Mouse (Mus musculus) kidney, postnatal 0 days (tissue): ENCODE data around the gene Jph3. TPM values are rescaled to one million over a fixed set of nuclear protein-coding genes. Genes with fewer than 3 reads are reported as not detected.
A peak's percentile ranks its signal among the peaks of the same experiment; 100 is the strongest.

ENCODE experiments used
- ATAC-seq: fragments of 200-750 bp; cut with Nextera tagmentation; replicated peaks from 2 replicates; pipeline ENCODE4 v1.8.0; 2017; ENCODE audit warnings: low read depth, moderate number of reproducible peaks, moderate TSS enrichment, moderate library complexity; ENCODE audit not compliant: low FRiP score
- DNase-seq: peaks from one replicate; pipeline ENCODE4 v3.0.0-alpha.2; 2016; ENCODE audit warnings: low spot score
- H3K27ac ChIP-seq: fragments of 300-500 bp; sonication (generic); 2 replicates; pipeline ENCODE4 v1.5.1; 2014; ENCODE audit warnings: mild to moderate bottlenecking
- H3K27me3 ChIP-seq: fragments of 300-500 bp; sonication (generic); 2 replicates; pipeline ENCODE4 v1.6.1; 2014; ENCODE audit warnings: low read length, mixed read lengths; ENCODE audit not compliant: insufficient read depth
- H3K36me3 ChIP-seq: fragments of 300-500 bp; sonication (generic); 2 replicates; pipeline ENCODE4 v1.6.1; 2014; ENCODE audit warnings: low read length, mixed read lengths; ENCODE audit not compliant: insufficient read depth
- H3K4me1 ChIP-seq: fragments of 300-500 bp; sonication (generic); replicated peaks from 2 replicates; pipeline ENCODE4 v1.6.1; 2014; ENCODE audit warnings: antibody characterized with exemption, low read length, mixed read lengths; ENCODE audit not compliant: insufficient read depth
- H3K4me2 ChIP-seq: fragments of 300-500 bp; sonication (generic); 2 replicates; pipeline ENCODE4 v1.6.1; 2014; ENCODE audit warnings: mild to moderate bottlenecking, low read length, moderate library complexity, mixed read lengths
- H3K4me3 ChIP-seq: fragments of 300-500 bp; sonication (generic); replicated peaks from 2 replicates; pipeline ENCODE4 v1.5.1; 2014; ENCODE audit warnings: low read depth, low read length
- H3K9ac ChIP-seq: fragments of 300-500 bp; sonication (generic); 2 replicates; pipeline ENCODE4 v1.6.1; 2014; ENCODE audit warnings: low read depth, low read length
- H3K9me3 ChIP-seq: fragments of 300-500 bp; sonication (generic); replicated peaks from 2 replicates; pipeline ENCODE4 v1.6.1; 2016; ENCODE audit warnings: low read length, inconsistent platforms, mixed read lengths
- CTCF ChIP-seq: IDR thresholded peaks from 2 replicates; pipeline ENCODE4 v1.5.1; 2016; ENCODE audit warnings: antibody characterized with exemption, low read depth, mild to moderate bottlenecking, moderate library complexity
- WGBS: fragments of 180-500 bp; shearing (Covaris S2); extraction: QIAGEN DNeasy Blood & Tissue Kit; methylation state at CpG from one replicate; pipeline ENCODE4 v1.1.7; 2014; 5-methylcytosine and 5-hydroxymethylcytosine counted together
- polyA plus RNA-seq: library from polyadenylated mRNA; unstranded; fragments of >200 nt; fragmentation: Nextera tagmentation; extraction: Ambion mirVana; gene quantifications from 2 replicates; pipeline ENCODE4 v1.2.1, GENCODE M21; 2015

Jph3 gene
- polyA plus RNA-seq, 1 experiment from 2014 or later: 0.41 TPM

- H3K4me2 ChIP-seq: peak overlapping the region; percentile 91
- H3K9me3 ChIP-seq: no peaks in the 10 kb centered on the region
- 0 out of 2 replicates have a peak overlapping the region, but pooled peaks have one; percentile 50 for H3K27ac ChIP-seq
- peak overlapping the region; percentile 87 for H3K9ac ChIP-seq
- ATAC-seq (no peak), DNase-seq (no peak)
- H3K36me3 ChIP-seq: no peaks in the 10 kb centered on the region
- H3K27me3 ChIP-seq: no peaks in the 10 kb centered on the region
- no peak for TF ChIP-seq CTCF
- peak overlapping the region; percentile 74 for H3K4me3 ChIP-seq
- 34% methylated on average over 10 of the region's 10 CpGs for WGBS
- peaks cover 13% of the 10 kb centered on the region for H3K4me1 ChIP-seq
Measured at GRCm38 (mm10) chr8:121828376-121829023, 99.1 kb downstream of the Jph3 start.

GRCm38 (mm10) chr8:121829048-121829776, 99.8 kb downstream of the Jph3 start, which contains the start of gene Klhdc4:
Gene Klhdc4 (minus strand): TSS chr8:121829569.
- Histone ChIP-seq H3K36me3 (no peaks in the 10 kb centered on the region), H3K27me3 (no peaks in the 10 kb centered on the region), H3K9ac (peak within 1 kb of the TSS; percentile 87), H3K27ac (peak within 1 kb of the TSS; percentile 50; the same call in 1 of the 2 replicates), H3K9me3 (no peaks in the 10 kb centered on the region), H3K4me1 (peaks cover 13% of the 10 kb centered on the region), H3K4me2 (peak within 1 kb of the TSS; percentile 91), H3K4me3 (peak within 1 kb of the TSS; percentile 74)
- ATAC-seq (peak; percentile 99), DNase-seq (peak; percentile 91)
- under 1% methylated on average over 68 of the region's 68 CpGs for WGBS
- TF ChIP-seq CTCF: no peak

- Histone ChIP-seq H3K36me3 (no peaks in the 10 kb centered on the region), H3K27ac (peak overlapping the region; percentile 47; the same call in 1 of the 2 replicates), H3K27me3 (no peaks in the 10 kb centered on the region), H3K4me1 (peaks cover 13% of the 10 kb centered on the region), H3K9ac (peak overlapping the region; percentile 87), H3K4me2 (peak overlapping the region; percentile 91), H3K9me3 (no peaks in the 10 kb centered on the region), H3K4me3 (peak overlapping the region; percentile 74)
- ATAC-seq (peak; percentile 80; the same call in 1 of the 2 replicates), DNase-seq (peak; percentile 31)
- TF ChIP-seq CTCF: no peak
- WGBS: 19% methylated on average over 18 of the region's 18 CpGs
Measured at GRCm38 (mm10) chr8:121829777-121830362, 100.4 kb downstream of the Jph3 start.

- Histone ChIP-seq H3K27ac (no peak overlapping the region), H3K27me3 (no peaks in the 10 kb centered on the region), H3K9ac (no peak overlapping the region), H3K4me2 (no peak overlapping the region), H3K36me3 (no peaks in the 10 kb centered on the region), H3K4me1 (peaks cover 13% of the 10 kb centered on the region), H3K4me3 (no peak overlapping the region), H3K9me3 (no peaks in the 10 kb centered on the region)
- DNase-seq (no peak), ATAC-seq (no peak)
- WGBS: 80% methylated on average over 2 of the region's 2 CpGs
- no peak for TF ChIP-seq CTCF
Measured at GRCm38 (mm10) chr8:121832061-121832460, 102.6 kb downstream of the Jph3 start.

GRCm38 (mm10) chr8:121832503-121832902, 103.1 kb downstream of the Jph3 start:
- H3K4me3 ChIP-seq: no peak overlapping the region
- H3K9ac ChIP-seq: no peak overlapping the region
- no peaks in the 10 kb centered on the region for H3K36me3 ChIP-seq
- WGBS: 14% methylated on average over 6 of the region's 6 CpGs
- H3K4me2 ChIP-seq: no peak overlapping the region
- no peaks in the 10 kb centered on the region for H3K9me3 ChIP-seq
- peak; percentile 86 for DNase-seq
- TF ChIP-seq CTCF: peak; percentile 75
- H3K4me1 ChIP-seq: peaks cover 13% of the 10 kb centered on the region
- H3K27ac ChIP-seq: no peak overlapping the region
- no peaks in the 10 kb centered on the region for H3K27me3 ChIP-seq
- no peak for ATAC-seq

DNA sequence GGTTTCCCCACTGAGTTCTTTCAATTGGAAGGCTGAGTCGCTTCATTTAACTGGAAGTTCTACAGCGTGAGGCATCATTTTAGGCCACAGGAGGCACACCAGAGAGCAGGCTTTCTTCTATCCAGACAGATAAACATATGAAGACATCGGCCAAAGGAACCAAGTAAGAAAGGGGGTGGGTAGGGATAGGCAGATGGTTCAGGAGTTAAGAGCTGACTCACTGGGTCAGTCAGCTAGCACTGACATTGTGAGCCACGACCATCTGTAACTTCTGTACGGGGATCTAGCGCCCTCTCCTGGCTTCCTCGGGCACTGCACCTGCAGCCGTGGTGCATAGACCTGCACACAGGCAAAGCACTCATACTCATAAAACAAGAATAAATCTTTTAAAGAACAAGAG, 111.8 kb downstream of the Jph3 start:
- 58% methylated on average over 8 of the region's 8 CpGs for WGBS

More for the DNA sequence above, 111.8 kb downstream of the Jph3 start:
- ATAC-seq (no peak), DNase-seq (peak; percentile 18)
- Histone ChIP-seq H3K36me3 (no peaks in the 10 kb centered on the region), H3K4me3 (no peak overlapping the region), H3K4me2 (no peak overlapping the region), H3K27me3 (no peaks in the 10 kb centered on the region), H3K27ac (no peak overlapping the region), H3K9me3 (no peaks in the 10 kb centered on the region; the same call in 1 of the 2 replicates), H3K9ac (no peak overlapping the region), H3K4me1 (no peaks in the 10 kb centered on the region)
- TF ChIP-seq CTCF: peak; percentile 56
